Mouse (Mus musculus) brain, embryonic 14.5 days (tissue): ENCODE data around the gene Chrnd.

Source experiments
- CTCF ChIP-seq: fragments of 200-500 bp; IDR thresholded peaks from 2 replicates; pipeline ENCODE4 v1.5.1; 2012; ENCODE audit warnings: inconsistent platforms, mild to moderate bottlenecking, moderate library complexity, borderline replicate concordance; ENCODE audit not compliant: insufficient read depth, insufficient read length; ENCODE audit errors: extremely low read depth
- POLR2A ChIP-seq: fragments of 200-500 bp; IDR thresholded peaks from 2 replicates; pipeline ENCODE4 v1.6.1; 2012; ENCODE audit warnings: mild to moderate bottlenecking, inconsistent platforms, borderline replicate concordance; ENCODE audit not compliant: poor library complexity, insufficient read depth, insufficient read length, severe bottlenecking; ENCODE audit errors: extremely low read depth

DNA sequence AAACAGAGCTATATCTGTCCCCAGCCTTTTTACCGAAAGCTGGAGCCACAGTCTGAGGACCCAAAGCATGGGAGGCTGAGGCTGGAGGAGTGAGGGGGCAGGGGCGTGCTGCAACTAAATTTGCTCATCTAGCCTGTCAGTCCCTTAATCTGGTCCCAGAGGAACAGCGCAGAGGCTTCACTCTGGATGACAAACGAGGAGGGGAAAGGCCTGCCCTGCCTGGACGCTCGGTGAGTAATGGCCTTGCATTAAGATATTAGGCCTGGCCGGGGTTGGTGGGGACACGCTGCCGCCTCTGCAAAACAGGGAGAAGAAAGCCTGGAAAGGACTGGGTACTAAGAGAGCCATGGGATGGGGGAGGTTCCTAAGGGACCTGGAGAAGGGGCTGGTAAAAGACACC, 18.1 kb upstream of the Chrnd start:
- TF ChIP-seq POLR2A, result no peak
- no peak for TF ChIP-seq CTCF
